Mouse (Mus musculus) lung, embryonic 16.5 days (tissue): ENCODE measurements around the gene Supv3l1. TPM values are rescaled to one million over a fixed set of nuclear protein-coding genes. Genes with fewer than 3 reads are reported as not detected.

Experiments used
- ATAC-seq: fragments of 200-750 bp; cut with Nextera tagmentation; 2 replicates; pipeline ENCODE4 v1.8.0; 2017; ENCODE audit warnings: low read depth, mild to moderate bottlenecking, moderate library complexity
- H3K27ac ChIP-seq: fragments of 300-500 bp; sonication (generic); 2 replicates; pipeline ENCODE4 v1.5.1; 2014; ENCODE audit warnings: mild to moderate bottlenecking, control low read depth, low read length
- H3K27me3 ChIP-seq: fragments of 300-500 bp; sonication (generic); 2 replicates; pipeline ENCODE4 v1.6.1; 2014; ENCODE audit warnings: low read depth, low read length, mixed read lengths; ENCODE audit not compliant: control insufficient read depth, insufficient read depth
- H3K36me3 ChIP-seq: fragments of 300-500 bp; sonication (generic); 2 replicates; pipeline ENCODE4 v1.6.1; 2014; ENCODE audit warnings: low read length; ENCODE audit not compliant: control insufficient read depth, insufficient read depth
- H3K4me1 ChIP-seq: fragments of 300-500 bp; sonication (generic); replicated peaks from 2 replicates; pipeline ENCODE4 v1.6.1; 2014; ENCODE audit warnings: low read length, mixed read lengths; ENCODE audit not compliant: control insufficient read depth, insufficient read depth
- H3K4me2 ChIP-seq: fragments of 300-500 bp; sonication (generic); 2 replicates; pipeline ENCODE4 v1.6.1; 2014; ENCODE audit warnings: low read depth, low read length, control low read depth
- H3K4me3 ChIP-seq: fragments of 300-500 bp; sonication (generic); 2 replicates; pipeline ENCODE4 v1.5.1; 2014; ENCODE audit warnings: mild to moderate bottlenecking, low read length, control low read depth
- H3K9ac ChIP-seq: fragments of 300-500 bp; sonication (generic); 2 replicates; pipeline ENCODE4 v1.6.1; 2014; ENCODE audit warnings: low read length, control low read depth
- H3K9me3 ChIP-seq: fragments of 300-500 bp; sonication (generic); 2 replicates; pipeline ENCODE4 v1.6.1; 2016; ENCODE audit warnings: low read length; ENCODE audit not compliant: control insufficient read depth
- WGBS: fragments of 180-500 bp; shearing (Covaris S2); extraction: QIAGEN DNeasy Blood & Tissue Kit; methylation state at CpG from one replicate; pipeline ENCODE4 v1.1.7; 2014; 5-methylcytosine and 5-hydroxymethylcytosine counted together
- polyA plus RNA-seq: library from polyadenylated mRNA; unstranded; fragments of >200 nt; fragmentation: Nextera tagmentation; extraction: Ambion mirVana; gene quantifications from 2 replicates; pipeline ENCODE4 v1.2.1, GENCODE M21; 2015

Gene Supv3l1
- polyA plus RNA-seq, 1 experiment from 2014 or later, result 24.2 TPM

DNA sequence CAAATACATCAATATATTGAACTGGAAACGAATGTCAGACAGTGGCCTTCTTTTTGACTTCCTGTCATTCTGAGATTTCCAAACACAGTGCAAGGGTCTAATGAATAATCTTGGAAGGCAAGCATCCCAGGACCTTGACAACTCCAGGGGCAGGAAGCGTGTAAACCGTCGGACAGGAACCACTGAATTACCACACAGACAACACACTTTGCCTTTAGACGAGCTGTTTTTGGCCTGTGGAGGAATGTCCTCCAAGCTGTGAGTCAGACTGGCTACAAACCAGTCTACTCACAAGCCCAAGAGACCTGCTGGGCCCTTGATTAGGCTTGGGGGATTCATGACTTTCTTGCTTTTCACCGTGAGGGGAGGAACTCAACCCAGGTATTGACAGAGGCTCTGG lies 29.1 kb downstream of the Supv3l1 start:
- Histone ChIP-seq H3K36me3 (no peaks in the 10 kb centered on the region), H3K9me3 (no peaks in the 10 kb centered on the region), H3K27me3 (no peaks in the 10 kb centered on the region), H3K9ac (no peak overlapping the region), H3K27ac (peak overlapping the region; percentile 44; the same call in 1 of the 2 replicates), H3K4me3 (no peak overlapping the region), H3K4me2 (no peak overlapping the region), H3K4me1 (0 out of 2 replicates have a peak, but pooled peaks cover 4% of the 10 kb centered on the region)
- ATAC-seq, result no peak
- 44% methylated on average over 6 of the region's 6 CpGs for WGBS

DNA sequence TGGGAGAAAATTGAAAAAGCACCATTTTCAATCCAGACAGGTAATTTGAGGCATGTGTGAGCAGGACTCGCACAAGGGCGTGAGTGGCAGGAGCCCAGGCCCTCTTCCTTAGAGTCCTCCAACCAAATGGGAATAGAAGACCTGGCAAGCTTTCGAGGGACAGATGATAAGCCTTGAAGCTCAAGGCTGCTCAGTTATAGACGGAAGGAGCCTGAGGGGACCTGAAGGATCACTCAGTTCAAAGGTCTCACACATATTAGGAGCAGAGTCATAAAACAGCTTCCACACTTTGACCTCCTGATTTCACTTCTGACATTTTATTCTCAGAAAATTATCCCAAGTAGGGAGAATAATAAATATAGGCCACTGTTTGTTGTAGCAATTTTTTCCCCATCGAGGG lies 30.1 kb downstream of the Supv3l1 start:
- Histone ChIP-seq H3K9ac (no peak overlapping the region), H3K9me3 (no peaks in the 10 kb centered on the region), H3K27ac (no peak overlapping the region), H3K4me3 (no peak overlapping the region), H3K27me3 (no peaks in the 10 kb centered on the region), H3K4me2 (no peak overlapping the region), H3K4me1 (no peaks in the 10 kb centered on the region), H3K36me3 (no peaks in the 10 kb centered on the region)
- WGBS, result 69% methylated on average over 5 of the region's 5 CpGs
- ATAC-seq, result no peak

DNA sequence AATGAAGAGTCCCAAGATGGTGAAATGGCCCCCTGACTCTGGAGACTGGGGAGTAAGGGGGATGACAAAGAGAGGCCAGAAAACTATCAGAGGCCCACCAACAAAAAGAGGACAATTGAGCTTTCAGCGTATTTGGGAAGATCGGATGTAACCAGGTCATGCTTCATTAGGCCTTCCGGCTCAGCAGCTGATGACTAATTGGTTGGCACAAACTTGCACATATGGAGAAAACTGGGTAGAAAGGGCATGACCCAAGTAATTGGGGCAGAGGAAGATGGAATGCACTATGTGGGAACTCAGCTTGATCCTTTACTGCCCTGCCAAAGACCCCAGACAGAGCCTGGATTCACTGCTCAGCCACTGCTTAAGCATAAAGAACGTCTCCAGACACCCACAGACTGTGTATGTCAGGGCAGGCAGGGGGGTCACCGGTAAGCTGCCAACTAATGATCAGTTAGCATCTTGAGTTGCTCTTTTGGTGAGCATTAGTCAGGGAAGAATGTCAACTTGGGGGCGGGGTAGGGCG lies 30.6 kb downstream of the Supv3l1 start:
- ATAC-seq, result no peak
- Histone ChIP-seq H3K9ac (no peak overlapping the region), H3K27me3 (no peaks in the 10 kb centered on the region), H3K27ac (no peak overlapping the region), H3K4me2 (no peak overlapping the region), H3K4me1 (no peaks in the 10 kb centered on the region), H3K4me3 (no peak overlapping the region), H3K36me3 (no peaks in the 10 kb centered on the region), H3K9me3 (no peaks in the 10 kb centered on the region)
- 73% methylated on average over 7 of the region's 7 CpGs for WGBS

DNA sequence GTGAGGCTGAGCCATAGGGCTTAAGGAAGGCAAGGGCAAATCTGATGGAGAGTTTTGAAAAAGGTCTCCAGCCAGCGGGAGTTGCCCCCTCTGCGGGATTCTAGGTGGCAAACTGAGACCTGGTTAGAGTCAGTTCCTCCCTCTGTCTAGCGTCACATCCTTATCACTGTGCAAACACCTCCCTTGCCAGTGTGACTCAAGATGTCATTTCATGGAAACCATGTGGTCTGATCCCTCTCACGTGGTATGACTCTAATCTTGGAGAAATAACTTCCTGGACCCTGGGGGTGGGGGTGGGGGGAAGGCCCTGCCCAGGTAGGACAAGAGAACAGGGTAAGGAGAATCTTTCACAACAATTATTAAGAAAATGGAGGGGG lies 35.9 kb downstream of the Supv3l1 start:
- Histone ChIP-seq H3K4me1 (peaks cover 6% of the 10 kb centered on the region; the same call in 1 of the 2 replicates), H3K27ac (peak overlapping the region; percentile 96), H3K9me3 (no peaks in the 10 kb centered on the region), H3K36me3 (no peaks in the 10 kb centered on the region), H3K27me3 (no peaks in the 10 kb centered on the region), H3K4me3 (no peak overlapping the region), H3K4me2 (no peak overlapping the region), H3K9ac (no peak overlapping the region)
- ATAC-seq, result peak; percentile 77
- WGBS, result 5% methylated on average over 4 of the region's 4 CpGs

DNA sequence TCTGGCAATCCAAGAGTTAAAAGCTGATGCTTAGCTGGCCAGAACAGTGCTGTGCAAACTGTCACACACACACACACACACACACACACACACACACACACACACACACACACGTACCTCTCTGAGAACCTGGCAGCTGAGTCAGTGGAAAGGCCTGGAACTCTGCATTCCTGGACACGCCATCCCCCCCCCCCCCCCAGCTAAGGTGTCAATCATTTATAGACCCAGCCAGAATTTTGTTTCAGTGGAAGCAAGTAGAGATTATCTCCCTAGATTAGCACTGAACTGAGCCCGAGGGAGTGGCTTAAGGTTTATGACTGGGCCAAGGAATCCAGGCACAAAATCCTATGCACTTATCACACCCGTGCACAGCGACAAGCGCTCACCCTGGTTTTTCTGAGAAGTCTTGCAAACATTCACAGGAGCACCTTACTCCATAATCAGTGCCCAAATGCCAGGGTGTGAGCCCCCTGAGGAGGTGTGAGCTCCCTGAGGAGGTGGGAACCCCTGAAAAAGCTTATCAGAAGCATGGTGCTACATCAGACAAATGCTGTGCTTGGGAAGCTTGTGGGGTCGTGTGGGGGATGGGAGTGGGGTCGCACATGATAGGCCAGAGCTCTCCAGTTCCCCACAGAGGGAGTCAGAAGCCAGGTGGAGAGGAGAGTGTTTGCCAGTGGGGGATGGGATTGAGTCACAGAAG lies 36.5 kb downstream of the Supv3l1 start:
- 8% methylated on average over 8 of the region's 8 CpGs for WGBS
- H3K9me3 ChIP-seq, result no peaks in the 10 kb centered on the region
- H3K4me3 ChIP-seq, result no peak overlapping the region
- H3K4me2 ChIP-seq, result no peak overlapping the region; the same call in 1 of the 2 replicates
- H3K9ac ChIP-seq, result 0 out of 2 replicates have a peak overlapping the region, but pooled peaks have one; percentile 5
- no peaks in the 10 kb centered on the region for H3K27me3 ChIP-seq
- no peaks in the 10 kb centered on the region for H3K36me3 ChIP-seq
- peak; percentile 80 for ATAC-seq
- H3K27ac ChIP-seq, result peak overlapping the region; percentile 96
- H3K4me1 ChIP-seq, result peaks cover 6% of the 10 kb centered on the region; the same call in 1 of the 2 replicates

DNA sequence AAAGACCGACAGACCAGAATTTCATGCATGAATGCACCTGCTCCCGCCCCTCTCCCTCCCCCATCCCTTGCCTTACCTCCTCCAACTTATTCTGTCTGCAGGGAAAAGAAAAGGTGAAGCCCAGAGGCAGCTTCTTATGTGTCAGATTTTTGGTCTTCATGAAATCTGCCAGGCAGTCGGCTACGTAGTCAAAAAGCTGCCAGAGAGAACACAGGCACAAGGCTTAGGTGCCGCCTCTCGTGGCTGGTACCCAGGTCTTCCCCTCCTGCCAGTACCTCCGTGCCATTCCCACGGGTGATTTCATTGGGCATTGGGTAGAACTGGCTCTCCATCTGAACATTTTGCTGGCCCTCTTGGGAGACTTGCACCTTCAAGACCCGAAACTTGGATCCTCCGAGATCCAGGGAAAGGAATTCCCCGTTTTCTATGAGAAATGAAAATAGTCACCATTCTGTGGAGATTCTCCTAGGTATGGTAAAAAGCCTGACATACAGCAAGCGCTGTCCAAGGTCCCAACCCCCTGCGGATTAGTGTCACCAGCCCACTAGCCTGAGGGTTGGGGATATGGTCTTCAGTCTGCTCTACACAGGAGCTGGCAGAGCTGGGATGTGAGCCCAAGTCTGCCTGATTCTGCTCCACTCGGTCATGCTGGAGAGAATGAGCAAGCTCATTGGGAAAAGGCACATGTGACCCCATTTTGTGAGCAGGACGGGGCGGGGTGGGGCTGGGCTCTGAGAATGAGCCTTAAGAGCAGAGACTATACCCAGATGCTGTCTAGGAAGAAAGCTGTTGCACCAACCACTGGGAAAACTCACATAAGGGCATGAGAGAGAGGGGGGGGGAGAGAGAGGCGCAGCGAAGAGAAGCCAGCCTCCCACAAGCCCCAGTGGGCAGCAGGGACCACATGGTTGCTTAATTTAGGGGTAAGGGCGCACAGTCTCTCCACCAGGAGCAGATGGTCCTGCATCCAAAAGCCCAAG lies 37.8 kb downstream of the Supv3l1 start:
- H3K4me3 ChIP-seq, result no peak overlapping the region
- H3K36me3 ChIP-seq, result no peaks in the 10 kb centered on the region
- 62% methylated on average over 19 of the region's 19 CpGs for WGBS

DNA sequence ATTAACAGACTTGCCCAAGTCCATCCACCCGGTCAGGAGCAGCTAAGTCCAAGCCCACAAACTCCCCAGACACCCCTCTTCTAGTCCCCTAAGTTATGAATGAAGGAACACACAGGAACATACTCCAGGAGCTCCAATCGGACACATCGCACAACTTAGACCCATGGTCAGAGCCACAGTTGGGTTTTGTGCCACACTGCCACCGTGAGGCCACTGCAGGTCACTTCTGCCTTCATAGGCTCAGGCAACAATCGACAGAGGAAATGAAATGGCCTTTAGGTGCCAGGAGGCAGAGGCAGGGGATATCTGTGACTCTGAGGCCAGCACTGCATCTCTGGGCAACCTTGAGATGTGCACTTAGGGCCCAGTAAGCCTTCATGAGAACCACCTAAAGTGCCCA lies 38.6 kb downstream of the Supv3l1 start:
- WGBS, result 5% methylated on average over 5 of the region's 5 CpGs
- Histone ChIP-seq H3K9me3 (no peaks in the 10 kb centered on the region), H3K4me2 (no peak overlapping the region), H3K27ac (no peak overlapping the region), H3K36me3 (no peaks in the 10 kb centered on the region), H3K4me3 (no peak overlapping the region), H3K9ac (no peak overlapping the region), H3K27me3 (no peaks in the 10 kb centered on the region), H3K4me1 (peaks cover 6% of the 10 kb centered on the region; the same call in 1 of the 2 replicates)
- ATAC-seq, result 0 out of 2 replicates have a peak, but pooled peaks have one; percentile 16

More for the DNA sequence above, 37.8 kb downstream of the Supv3l1 start:
- Histone ChIP-seq H3K4me2 (no peak overlapping the region), H3K9me3 (no peaks in the 10 kb centered on the region), H3K27me3 (no peaks in the 10 kb centered on the region), H3K27ac (no peak overlapping the region), H3K4me1 (peaks cover 6% of the 10 kb centered on the region; the same call in 1 of the 2 replicates), H3K9ac (no peak overlapping the region)
- no peak for ATAC-seq

DNA sequence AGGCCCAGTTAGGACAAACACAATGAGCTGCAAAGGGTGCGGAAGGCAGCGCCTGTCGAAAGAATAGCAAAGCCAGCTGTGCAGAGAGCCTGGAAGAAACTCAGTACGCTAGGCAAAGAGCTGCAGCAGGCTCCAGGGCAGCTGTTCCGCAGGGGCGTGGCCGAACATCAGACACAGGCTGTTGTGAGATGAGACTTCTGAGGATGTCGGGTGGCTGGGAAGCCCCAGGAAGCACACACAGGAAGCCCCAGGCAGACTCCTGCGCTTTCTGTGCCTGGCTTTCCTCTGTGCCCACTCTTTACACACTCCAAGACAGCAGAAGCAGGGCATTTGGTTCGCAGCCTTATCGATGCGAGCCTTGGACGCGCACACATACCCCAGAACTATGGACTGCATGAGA lies 44.6 kb downstream of the Supv3l1 start:
- 35% methylated on average over 14 of the region's 14 CpGs for WGBS
- Histone ChIP-seq H3K4me2 (peak overlapping the region; percentile 36), H3K4me3 (peak overlapping the region; percentile 12; the same call in 1 of the 2 replicates), H3K27me3 (no peaks in the 10 kb centered on the region; the same call in 1 of the 2 replicates), H3K4me1 (no peaks in the 10 kb centered on the region), H3K9me3 (no peaks in the 10 kb centered on the region), H3K27ac (no peak overlapping the region), H3K36me3 (no peaks in the 10 kb centered on the region), H3K9ac (no peak overlapping the region)
- peak; percentile 72 for ATAC-seq

DNA sequence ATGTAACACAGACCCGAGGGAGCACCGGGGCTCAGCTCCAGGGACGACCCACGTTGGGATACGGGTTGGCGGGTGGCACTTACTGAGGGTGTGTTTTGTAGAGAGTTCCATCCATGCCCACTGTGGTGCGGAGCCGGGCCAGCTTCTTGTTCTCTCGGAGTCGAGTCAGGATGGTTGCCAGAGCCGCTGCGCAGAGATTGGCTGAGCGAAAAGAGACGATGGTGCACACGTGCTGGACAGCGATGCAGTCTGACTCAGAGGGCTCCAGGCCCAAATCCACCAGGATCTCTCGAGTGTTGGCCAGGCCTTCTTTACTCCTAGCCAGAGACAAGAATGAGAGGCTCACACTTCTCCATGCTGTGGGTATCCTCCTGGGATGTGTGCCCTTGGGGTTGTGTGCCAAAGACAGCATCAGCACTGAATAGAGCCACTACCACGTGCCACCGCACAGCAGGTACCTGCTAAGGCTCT lies 47.9 kb downstream of the Supv3l1 start:
- Histone ChIP-seq H3K4me3 (no peak overlapping the region), H3K9ac (no peak overlapping the region), H3K27ac (no peak overlapping the region), H3K36me3 (no peaks in the 10 kb centered on the region), H3K4me2 (no peak overlapping the region), H3K9me3 (no peaks in the 10 kb centered on the region), H3K27me3 (no peaks in the 10 kb centered on the region; the same call in 1 of the 2 replicates), H3K4me1 (no peaks in the 10 kb centered on the region)
- ATAC-seq, result no peak
- 71% methylated on average over 19 of the region's 19 CpGs for WGBS
